Mouse (Mus musculus): Measurements from ENCODE around the gene Faxc.

DNA sequence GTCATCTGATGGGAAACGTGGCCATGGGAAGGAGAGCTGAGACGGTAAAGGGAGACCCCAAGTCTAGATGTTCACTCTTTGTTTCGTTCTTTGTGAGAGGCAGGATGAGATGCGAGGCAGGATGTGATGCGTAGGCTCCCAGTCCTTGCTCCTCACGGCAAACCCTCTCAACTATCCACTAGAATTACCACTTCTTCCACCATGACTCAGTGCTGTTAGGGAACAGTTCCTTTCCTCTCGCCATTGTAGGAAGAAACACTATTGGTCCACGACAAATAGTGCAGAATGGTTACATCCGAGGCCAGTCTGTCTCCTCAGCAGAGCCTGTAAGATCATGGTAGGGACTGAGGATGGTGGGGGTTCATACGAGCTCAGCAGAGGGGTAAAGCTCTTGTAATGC is 56.3 kb downstream of the Faxc start:
- TF ChIP-seq CTCF (IDR thresholded peaks at IDR 0.05; ENCODE audit: control insufficient read depth, insufficient read depth, low read length) (no peak), POLR2A (IDR thresholded peaks at IDR 0.05; ENCODE audit: borderline replicate concordance, control insufficient read depth, low read depth, low read length) (no peak)

Data from bone marrow, adult 2 months (tissue).